Mouse (Mus musculus): Measurements from ENCODE around the gene Ube2j1. TPM values are rescaled to one million over a fixed set of nuclear protein-coding genes. Genes with fewer than 3 reads are reported as not detected.

The Ube2j1 gene
- polyA plus RNA-seq, 2 experiments, result 13.3 to 35.9 TPM

GRCm38 (mm10) chr4:33010078-33010477 is 21.1 kb upstream of the Ube2j1 start:
- Histone ChIP-seq H3K4me3 (ENCODE audit: insufficient read depth in 1 of 2, low read depth in 2 of 2, low read length in 2 of 2) (no peak overlapping the region), H3K9me3 (ENCODE audit: control insufficient read depth, low read length) (no peaks in the 10 kb centered on the region), H3K4me1 (replicated peaks; ENCODE audit: control insufficient read depth in 2 of 2, insufficient read depth in 2 of 2, low read length in 1 of 2) (no peaks in the 10 kb centered on the region; a peak in 1 of 4 replicates), H3K9ac (replicated peaks) (no peak overlapping the region), H3K27ac (no peak overlapping the region), H3K4me2 (ENCODE audit: low read depth) (no peak overlapping the region), H3K36me3 (replicated peaks; ENCODE audit: control insufficient read depth, insufficient read depth, low read depth) (no peaks in the 10 kb centered on the region), H3K27me3 (ENCODE audit: control insufficient read depth, insufficient read depth, low read length) (no peaks in the 10 kb centered on the region)
- WGBS (ENCODE audit: insufficient replicate concordance), result 79% methylated on average over 1 of the region's 1 CpGs
- no peak for ATAC-seq (ENCODE audit: insufficient read depth)
- DNase-seq (ENCODE audit: low read depth in 3 of 3, low spot score in 3 of 3), result no peak
- TF ChIP-seq EP300 (IDR thresholded peaks at IDR 0.05; ENCODE audit: low read depth) (no peak), CTCF (IDR thresholded peaks at IDR 0.05; ENCODE audit: low read depth) (no peak)

- Histone ChIP-seq H3K27me3 (ENCODE audit: control insufficient read depth, insufficient read depth, low read length) (no peaks in the 10 kb centered on the region), H3K4me3 (ENCODE audit: insufficient read depth in 1 of 2, low read depth in 2 of 2, low read length in 2 of 2) (no peak overlapping the region), H3K27ac (no peak overlapping the region), H3K4me1 (replicated peaks; ENCODE audit: control insufficient read depth in 2 of 2, insufficient read depth in 2 of 2, low read length in 1 of 2) (no peaks in the 10 kb centered on the region; a peak in 1 of 4 replicates), H3K9me3 (ENCODE audit: control insufficient read depth, low read length) (no peaks in the 10 kb centered on the region), H3K9ac (replicated peaks) (no peak overlapping the region), H3K36me3 (replicated peaks; ENCODE audit: control insufficient read depth, insufficient read depth, low read depth) (no peaks in the 10 kb centered on the region), H3K4me2 (ENCODE audit: low read depth) (no peak overlapping the region)
- TF ChIP-seq CTCF (IDR thresholded peaks at IDR 0.05; ENCODE audit: low read depth), result no peak
- TF ChIP-seq EP300 (IDR thresholded peaks at IDR 0.05; ENCODE audit: low read depth), result no peak
- DNase-seq (ENCODE audit: low read depth in 3 of 3, low spot score in 3 of 3) (no peak), ATAC-seq (ENCODE audit: insufficient read depth) (no peak)
- WGBS (ENCODE audit: insufficient replicate concordance), result 72% methylated on average over 4 of the region's 4 CpGs
Measured at GRCm38 (mm10) chr4:33012484-33012883, 18.7 kb upstream of the Ube2j1 start.

- peak; percentile 70 to 76 (median 76) for DNase-seq (ENCODE audit: low read depth in 3 of 3, low spot score in 3 of 3)
- Histone ChIP-seq H3K4me2 (ENCODE audit: low read depth) (no peak overlapping the region), H3K27ac (no peak overlapping the region), H3K9me3 (ENCODE audit: control insufficient read depth, low read length) (no peaks in the 10 kb centered on the region), H3K4me3 (ENCODE audit: insufficient read depth in 1 of 2, low read depth in 2 of 2, low read length in 2 of 2) (no peak overlapping the region), H3K36me3 (replicated peaks; ENCODE audit: control insufficient read depth, insufficient read depth, low read depth) (no peaks in the 10 kb centered on the region), H3K4me1 (replicated peaks; ENCODE audit: control insufficient read depth in 2 of 2, insufficient read depth in 2 of 2, low read length in 1 of 2) (no peaks in the 10 kb centered on the region), H3K27me3 (ENCODE audit: control insufficient read depth, insufficient read depth, low read length) (no peaks in the 10 kb centered on the region; the same call in 1 of the 2 replicates), H3K9ac (replicated peaks) (no peak overlapping the region)
- TF ChIP-seq CTCF (IDR thresholded peaks at IDR 0.05; ENCODE audit: low read depth) (peak; percentile 99), EP300 (IDR thresholded peaks at IDR 0.05; ENCODE audit: low read depth) (no peak)
- peak; percentile 63; the same call in 1 of the 2 replicates for ATAC-seq (ENCODE audit: insufficient read depth)
- 28% methylated on average over 9 of the region's 9 CpGs for WGBS (ENCODE audit: insufficient replicate concordance)
Measured at GRCm38 (mm10) chr4:33018361-33018999, 12.7 kb upstream of the Ube2j1 start.

DNA sequence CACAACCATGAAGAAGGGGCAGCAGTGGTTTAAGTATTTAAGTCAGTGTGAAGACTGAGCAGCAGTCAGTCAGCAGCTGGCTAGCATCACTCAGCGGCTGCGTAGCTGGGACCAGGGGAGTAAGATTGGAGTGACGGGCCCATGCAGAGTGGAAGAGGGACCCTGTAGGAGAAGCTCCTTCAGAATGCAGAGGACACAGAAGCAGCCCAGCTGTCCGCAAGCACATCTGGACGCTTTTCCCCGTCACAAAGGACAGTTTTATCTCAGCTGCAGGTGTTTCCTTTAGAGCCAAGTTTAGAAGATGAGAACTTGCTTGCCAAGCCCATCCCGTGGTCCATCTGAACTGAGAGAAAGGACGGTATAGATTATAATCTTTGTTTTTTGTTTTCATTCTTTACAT is 6.8 kb upstream of the Ube2j1 start:
- Histone ChIP-seq H3K9me3 (ENCODE audit: control insufficient read depth, low read length) (no peaks in the 10 kb centered on the region), H3K27me3 (ENCODE audit: control insufficient read depth, insufficient read depth, low read length) (no peaks in the 10 kb centered on the region; the same call in 1 of the 2 replicates), H3K4me2 (ENCODE audit: low read depth) (no peak overlapping the region), H3K4me3 (ENCODE audit: insufficient read depth in 1 of 2, low read depth in 2 of 2, low read length in 2 of 2) (no peak overlapping the region), H3K9ac (replicated peaks) (no peak overlapping the region), H3K36me3 (replicated peaks; ENCODE audit: control insufficient read depth, insufficient read depth, low read depth) (no peaks in the 10 kb centered on the region), H3K27ac (no peak overlapping the region), H3K4me1 (replicated peaks; ENCODE audit: control insufficient read depth in 2 of 2, insufficient read depth in 2 of 2, low read length in 1 of 2) (no peaks in the 10 kb centered on the region; a peak in 1 of 4 replicates)
- WGBS (ENCODE audit: insufficient replicate concordance), result 48% methylated on average over 8 of the region's 8 CpGs
- no peak for ATAC-seq (ENCODE audit: insufficient read depth)
- TF ChIP-seq EP300 (IDR thresholded peaks at IDR 0.05; ENCODE audit: low read depth) (no peak), CTCF (IDR thresholded peaks at IDR 0.05; ENCODE audit: low read depth) (no peak)
- DNase-seq (ENCODE audit: low read depth in 3 of 3, low spot score in 3 of 3), result no peak

DNA sequence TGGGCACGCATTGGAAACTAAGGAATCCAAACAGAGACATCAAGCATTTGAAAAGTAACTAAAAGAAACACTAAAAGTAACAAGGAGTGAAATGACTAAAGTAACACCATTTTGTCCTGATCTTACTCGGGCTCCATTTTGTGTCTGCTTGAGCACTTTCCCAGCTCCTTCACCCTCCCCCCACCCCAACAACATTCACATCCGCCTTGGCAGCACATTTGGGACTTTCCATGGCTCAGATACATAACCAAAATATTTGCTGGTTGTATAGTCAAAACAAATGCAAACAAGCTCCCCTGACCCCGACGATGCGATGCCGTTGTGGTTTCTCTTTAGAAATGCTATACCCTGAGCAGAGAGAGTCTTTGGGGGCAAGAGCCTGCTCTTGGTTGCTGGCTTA is 2.1 kb upstream of the Ube2j1 start:
- Histone ChIP-seq H3K9ac (replicated peaks) (no peak overlapping the region), H3K36me3 (replicated peaks; ENCODE audit: control insufficient read depth, insufficient read depth, low read depth) (no peaks in the 10 kb centered on the region), H3K9me3 (ENCODE audit: control insufficient read depth, low read length) (no peaks in the 10 kb centered on the region), H3K27ac (no peak overlapping the region), H3K4me2 (ENCODE audit: low read depth) (no peak overlapping the region), H3K4me1 (replicated peaks; ENCODE audit: control insufficient read depth in 2 of 2, insufficient read depth in 2 of 2, low read length in 1 of 2) (peaks cover 4 to 8% of the 10 kb centered on the region in 2 experiments), H3K4me3 (ENCODE audit: insufficient read depth in 1 of 2, low read depth in 2 of 2, low read length in 2 of 2) (no peak overlapping the region), H3K27me3 (ENCODE audit: control insufficient read depth, insufficient read depth, low read length) (peaks cover 4% of the 10 kb centered on the region)
- TF ChIP-seq CTCF (IDR thresholded peaks at IDR 0.05; ENCODE audit: low read depth) (no peak), EP300 (IDR thresholded peaks at IDR 0.05; ENCODE audit: low read depth) (no peak)
- no peak for ATAC-seq (ENCODE audit: insufficient read depth)
- WGBS (ENCODE audit: insufficient replicate concordance), result 78% methylated on average over 7 of the region's 7 CpGs
- no peak for DNase-seq (ENCODE audit: low read depth in 3 of 3, low spot score in 3 of 3)
